Mouse (Mus musculus) neural tube, embryonic 14.5 days (tissue): ENCODE measurements at regions not wholly inside any gene's neighbourhood (a gene's known extent, or its start where the extent isn't known, plus 50 kb on each side); places are given as distances from the start of the nearest gene placed in this dataset.

ENCODE experiments used
- ATAC-seq: fragments of 200-750 bp; cut with Nextera tagmentation; 2 replicates; pipeline ENCODE4 v1.8.0; 2017; ENCODE audit warnings: low read depth, mild to moderate bottlenecking, moderate TSS enrichment, moderate library complexity
- H3K27ac ChIP-seq: fragments of 300-500 bp; sonication (generic); 2 replicates; pipeline ENCODE4 v1.5.1; 2014; ENCODE audit warnings: low read depth, mild to moderate bottlenecking, control low read depth, low read length, moderate library complexity, mixed read lengths
- H3K27me3 ChIP-seq: fragments of 300-500 bp; sonication (generic); 2 replicates; pipeline ENCODE4 v1.6.1; 2014; ENCODE audit warnings: low read length; ENCODE audit not compliant: control insufficient read depth, insufficient read depth
- H3K36me3 ChIP-seq: fragments of 300-500 bp; sonication (generic); 2 replicates; pipeline ENCODE4 v1.6.1; 2014; ENCODE audit warnings: low read length, mixed read lengths; ENCODE audit not compliant: control insufficient read depth, insufficient read depth
- H3K4me1 ChIP-seq: fragments of 300-500 bp; sonication (generic); 2 replicates; pipeline ENCODE4 v1.6.1; 2014; ENCODE audit warnings: low read length; ENCODE audit not compliant: control insufficient read depth, insufficient read depth
- H3K4me2 ChIP-seq: fragments of 300-500 bp; sonication (generic); 2 replicates; pipeline ENCODE4 v1.6.1; 2014; ENCODE audit warnings: mild to moderate bottlenecking, low read depth, low read length, control low read depth
- H3K4me3 ChIP-seq: fragments of 300-500 bp; sonication (generic); 2 replicates; pipeline ENCODE4 v1.5.1; 2014; ENCODE audit warnings: low read depth, low read length, control low read depth, mixed read lengths
- H3K9ac ChIP-seq: fragments of 300-500 bp; sonication (generic); replicated peaks from 2 replicates; pipeline ENCODE4 v1.6.1; 2014; ENCODE audit warnings: low read depth, mild to moderate bottlenecking, control low read depth, low read length, mixed read lengths
- H3K9me3 ChIP-seq: fragments of 300-500 bp; sonication (generic); 2 replicates; pipeline ENCODE4 v1.6.1; 2016; ENCODE audit warnings: low read length; ENCODE audit not compliant: control insufficient read depth
- WGBS: fragments of 180-500 bp; shearing (Covaris S2); extraction: QIAGEN DNeasy Blood & Tissue Kit; methylation state at CpG from one replicate; pipeline ENCODE4 v1.1.7; 2014; 5-methylcytosine and 5-hydroxymethylcytosine counted together

- Histone ChIP-seq H3K36me3 (no peaks in the 10 kb centered on the region), H3K4me2 (no peak overlapping the region), H3K4me3 (no peak overlapping the region), H3K27ac (no peak overlapping the region), H3K9me3 (no peaks in the 10 kb centered on the region), H3K4me1 (no peaks in the 10 kb centered on the region), H3K9ac (no peak overlapping the region), H3K27me3 (no peaks in the 10 kb centered on the region)
- ATAC-seq = no peak
Measured at GRCm38 (mm10) chr2:108584799-108585198, 695.7 kb upstream of the Kif18a start.

DNA sequence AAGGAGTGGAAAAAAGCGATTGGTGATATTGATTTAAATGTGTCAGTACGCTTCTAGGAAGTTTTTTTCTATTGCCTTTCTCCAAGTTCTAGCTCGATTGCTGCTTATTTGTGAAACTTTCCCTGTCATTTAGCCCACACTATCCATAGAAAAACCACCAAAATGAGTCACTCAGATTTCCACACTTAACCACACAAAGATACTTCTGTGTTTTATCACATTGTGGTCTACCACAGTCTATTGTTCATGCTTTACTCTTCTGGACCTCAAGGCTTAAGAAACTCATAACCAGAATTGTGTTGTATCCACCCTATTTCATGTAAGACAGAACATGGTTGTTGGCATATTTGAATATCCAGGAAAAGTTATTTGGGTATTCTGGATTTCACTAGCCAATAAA lies 687.0 kb upstream of the Kif18a start:
- WGBS = 95% methylated on average over 3 of the region's 3 CpGs
- ATAC-seq = no peak
- Histone ChIP-seq H3K4me3 (no peak overlapping the region), H3K9ac (no peak overlapping the region), H3K27ac (no peak overlapping the region), H3K27me3 (no peaks in the 10 kb centered on the region), H3K36me3 (no peaks in the 10 kb centered on the region), H3K9me3 (no peaks in the 10 kb centered on the region), H3K4me2 (no peak overlapping the region), H3K4me1 (no peaks in the 10 kb centered on the region)

DNA sequence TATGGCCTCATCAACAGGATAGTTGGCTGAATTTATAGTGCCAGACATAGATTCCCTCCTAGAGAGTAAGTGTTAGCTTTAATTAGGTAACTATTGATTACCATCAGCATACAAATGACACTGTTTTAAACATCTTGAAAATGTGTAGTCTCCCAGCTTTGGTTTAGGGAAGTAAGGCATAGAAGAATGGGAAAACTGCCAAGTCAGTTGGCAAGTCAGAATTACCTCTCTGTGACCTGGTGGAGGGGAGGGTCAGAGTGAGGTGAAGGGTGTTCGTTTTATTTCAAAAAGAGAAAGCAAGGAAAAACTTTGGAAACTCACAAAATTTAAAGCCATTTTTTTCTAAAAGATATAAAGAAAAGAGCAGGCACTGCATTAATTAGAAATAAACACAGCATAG lies 680.2 kb upstream of the Kif18a start:
- Histone ChIP-seq H3K4me1 (no peaks in the 10 kb centered on the region), H3K4me2 (no peak overlapping the region), H3K36me3 (no peaks in the 10 kb centered on the region), H3K9me3 (no peaks in the 10 kb centered on the region), H3K27ac (no peak overlapping the region), H3K4me3 (no peak overlapping the region), H3K9ac (no peak overlapping the region), H3K27me3 (no peaks in the 10 kb centered on the region)
- ATAC-seq = no peak
- WGBS = 78% methylated on average over 1 of the region's 1 CpGs

- Histone ChIP-seq H3K4me2 (no peak overlapping the region), H3K36me3 (no peaks in the 10 kb centered on the region), H3K9me3 (no peaks in the 10 kb centered on the region), H3K4me1 (no peaks in the 10 kb centered on the region), H3K27ac (no peak overlapping the region), H3K27me3 (no peaks in the 10 kb centered on the region), H3K4me3 (no peak overlapping the region), H3K9ac (no peak overlapping the region)
- ATAC-seq = no peak
Measured at GRCm38 (mm10) chr2:108619580-108619979, 661.0 kb upstream of the Kif18a start.

- Histone ChIP-seq H3K27ac (no peak overlapping the region), H3K27me3 (no peaks in the 10 kb centered on the region), H3K4me2 (no peak overlapping the region), H3K9me3 (no peaks in the 10 kb centered on the region), H3K9ac (no peak overlapping the region), H3K36me3 (no peaks in the 10 kb centered on the region), H3K4me1 (no peaks in the 10 kb centered on the region), H3K4me3 (no peak overlapping the region)
- ATAC-seq = no peak
- WGBS = 89% methylated on average over 4 of the region's 4 CpGs
Measured at GRCm38 (mm10) chr2:108622367-108623162, 658.0 kb upstream of the Kif18a start.

DNA sequence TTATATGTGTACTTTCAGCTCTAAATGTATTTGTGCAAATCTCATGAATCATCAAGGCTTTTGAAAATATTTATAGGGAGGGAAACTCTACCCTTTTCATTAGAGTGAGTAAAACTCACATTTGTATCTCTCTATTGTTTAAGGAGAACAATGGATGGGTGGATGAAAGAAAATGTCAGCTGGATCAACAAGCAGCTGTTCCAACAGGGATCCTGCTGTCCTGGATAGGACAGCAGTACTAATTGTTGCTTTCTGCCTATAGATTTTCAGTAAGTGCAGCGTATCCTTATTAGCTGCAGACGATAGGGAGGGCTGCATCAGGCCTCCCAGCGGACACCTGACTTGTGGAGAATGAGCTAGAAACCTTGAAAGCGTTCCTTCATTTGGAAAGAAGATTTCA lies 644.9 kb upstream of the Kif18a start:
- Histone ChIP-seq H3K4me3 (no peak overlapping the region), H3K9me3 (no peaks in the 10 kb centered on the region), H3K4me2 (no peak overlapping the region), H3K27me3 (no peaks in the 10 kb centered on the region), H3K27ac (no peak overlapping the region), H3K4me1 (no peaks in the 10 kb centered on the region), H3K9ac (no peak overlapping the region), H3K36me3 (no peaks in the 10 kb centered on the region)
- no peak for ATAC-seq
- 70% methylated on average over 4 of the region's 4 CpGs for WGBS

GRCm38 (mm10) chr2:108660697-108661388 lies 619.7 kb upstream of the Kif18a start:
- H3K4me3 ChIP-seq = no peak overlapping the region
- H3K4me2 ChIP-seq = no peak overlapping the region
- H3K4me1 ChIP-seq = no peaks in the 10 kb centered on the region
- WGBS = 69% methylated on average over 4 of the region's 4 CpGs
- no peak overlapping the region for H3K27ac ChIP-seq
- H3K9ac ChIP-seq = no peak overlapping the region
- no peak for ATAC-seq
- H3K27me3 ChIP-seq = no peaks in the 10 kb centered on the region
- no peaks in the 10 kb centered on the region for H3K9me3 ChIP-seq
- H3K36me3 ChIP-seq = no peaks in the 10 kb centered on the region

DNA sequence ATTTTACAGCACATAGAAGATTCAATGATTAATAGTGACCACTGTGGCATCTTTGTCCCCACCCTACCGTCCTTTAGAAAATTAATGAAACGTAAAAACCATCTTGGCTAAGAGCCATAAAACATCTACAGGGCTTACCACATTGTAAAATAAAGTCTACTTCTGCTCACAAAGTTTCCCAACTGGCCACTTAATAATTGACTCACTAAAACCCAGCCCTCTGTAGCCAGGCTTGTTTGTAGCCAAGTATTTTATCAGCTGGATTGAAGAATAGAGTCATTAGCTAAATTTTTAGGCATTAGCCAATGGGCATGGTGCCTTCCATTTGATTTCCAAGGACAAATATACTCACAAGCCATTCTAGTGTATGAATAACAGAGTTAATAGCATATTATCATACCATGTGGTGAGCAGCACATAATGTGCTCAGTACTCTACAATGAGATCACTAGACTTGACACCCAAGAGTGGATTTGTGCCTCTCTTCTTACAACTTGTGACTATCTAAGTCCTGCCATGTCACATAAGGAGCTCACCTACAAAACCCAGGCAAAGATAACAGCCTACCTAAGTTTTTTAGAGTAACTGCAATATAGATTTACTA lies 602.7 kb upstream of the Kif18a start:
- H3K27me3 ChIP-seq = no peaks in the 10 kb centered on the region
- 30% methylated on average over 2 of the region's 2 CpGs for WGBS
- no peak for ATAC-seq
- H3K36me3 ChIP-seq = no peaks in the 10 kb centered on the region
- no peak overlapping the region for H3K27ac ChIP-seq
- H3K9me3 ChIP-seq = no peaks in the 10 kb centered on the region
- H3K9ac ChIP-seq = no peak overlapping the region
- no peak overlapping the region for H3K4me2 ChIP-seq
- no peaks in the 10 kb centered on the region for H3K4me1 ChIP-seq
- no peak overlapping the region for H3K4me3 ChIP-seq

DNA sequence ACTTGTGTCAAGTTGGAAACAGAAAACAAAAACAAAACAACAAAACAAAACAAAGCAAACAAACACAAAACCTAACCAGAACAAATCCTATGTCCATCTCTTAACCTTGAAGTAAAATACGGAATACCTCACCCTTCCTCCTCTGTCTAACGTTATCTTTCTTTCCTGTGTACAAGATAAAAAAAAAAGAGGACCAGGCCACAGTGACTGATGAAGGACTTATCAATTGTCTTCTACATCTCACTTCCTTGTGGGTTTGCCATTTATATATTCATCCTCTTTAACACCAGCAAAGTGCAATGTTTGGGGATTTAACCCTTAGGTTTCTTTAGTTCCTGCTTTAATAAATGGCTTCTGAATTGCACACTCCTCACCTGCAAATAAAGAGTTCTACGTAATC lies 599.0 kb upstream of the Kif18a start:
- Histone ChIP-seq H3K36me3 (no peaks in the 10 kb centered on the region), H3K9ac (no peak overlapping the region), H3K27me3 (no peaks in the 10 kb centered on the region), H3K4me2 (no peak overlapping the region), H3K27ac (no peak overlapping the region), H3K4me1 (no peaks in the 10 kb centered on the region), H3K4me3 (no peak overlapping the region), H3K9me3 (no peaks in the 10 kb centered on the region)
- no peak for ATAC-seq
- WGBS = 93% methylated on average over 3 of the region's 3 CpGs
